Mouse (Mus musculus): Measurements from ENCODE around the gene Slc25a33. TPM values are rescaled to one million over a fixed set of nuclear protein-coding genes. Genes with fewer than 3 reads are reported as not detected.

The Slc25a33 gene
- polyA plus RNA-seq, 1 experiment from 2014 or later: 53.2 TPM

- no peaks in the 10 kb centered on the region for H3K9me3 ChIP-seq (ENCODE audit: low read length)
- no peak for TF ChIP-seq CTCF (IDR thresholded peaks at IDR 0.05; ENCODE audit: low read depth)
- no peak for TF ChIP-seq EP300 (IDR thresholded peaks at IDR 0.05; ENCODE audit: low read depth)
- H3K27me3 ChIP-seq (ENCODE audit: insufficient read depth, low read length): no peaks in the 10 kb centered on the region
- no peaks in the 10 kb centered on the region for H3K36me3 ChIP-seq (replicated peaks; ENCODE audit: insufficient read depth, low read length)
- no peak overlapping the region for H3K27ac ChIP-seq (ENCODE audit: low read depth)
- ATAC-seq (no peak), DNase-seq (no peak)
- no peak overlapping the region for H3K9ac ChIP-seq (replicated peaks)
- H3K4me3 ChIP-seq (ENCODE audit: low read depth, low read length): no peak overlapping the region
- 66% methylated on average over 9 of the region's 9 CpGs for WGBS (ENCODE audit: insufficient replicate concordance)
- H3K4me2 ChIP-seq (ENCODE audit: low read depth, low read length): no peak overlapping the region
- peaks cover 12% of the 10 kb centered on the region for H3K4me1 ChIP-seq (ENCODE audit: insufficient read depth)
These were observed 28.2 kb upstream of the Slc25a33 start for GRCm38 (mm10) chr4:149802269-149802668.

DNA sequence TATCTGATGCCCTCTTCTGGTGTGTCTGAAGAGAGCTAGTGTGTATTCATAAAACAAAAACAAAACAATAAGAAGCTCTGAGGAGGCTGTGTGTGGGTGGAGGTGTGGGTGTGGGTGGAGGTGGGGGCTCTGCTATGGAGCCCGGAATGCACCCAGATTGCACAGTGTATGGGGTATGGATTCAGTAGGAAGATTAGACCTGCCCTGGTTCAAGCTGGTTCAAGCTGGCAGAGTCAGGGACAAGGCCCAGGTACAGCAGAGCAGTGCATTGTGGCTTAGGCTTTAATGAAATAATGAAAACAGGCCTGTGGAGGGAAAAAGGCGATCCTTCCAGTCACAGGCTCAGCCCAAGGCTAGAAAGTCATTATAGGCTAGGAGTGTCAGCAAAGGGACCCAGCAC lies 26.5 kb upstream of the Slc25a33 start:
- Histone ChIP-seq H3K9me3 (ENCODE audit: low read length) (no peaks in the 10 kb centered on the region), H3K36me3 (replicated peaks; ENCODE audit: insufficient read depth, low read length) (no peaks in the 10 kb centered on the region), H3K4me2 (ENCODE audit: low read depth, low read length) (no peak overlapping the region), H3K9ac (replicated peaks) (no peak overlapping the region), H3K27ac (ENCODE audit: low read depth) (peak overlapping the region; percentile 95), H3K4me1 (ENCODE audit: insufficient read depth) (peaks cover 14% of the 10 kb centered on the region), H3K4me3 (ENCODE audit: low read depth, low read length) (no peak overlapping the region), H3K27me3 (ENCODE audit: insufficient read depth, low read length) (no peaks in the 10 kb centered on the region)
- TF ChIP-seq CTCF (IDR thresholded peaks at IDR 0.05; ENCODE audit: low read depth): no peak
- TF ChIP-seq EP300 (IDR thresholded peaks at IDR 0.05; ENCODE audit: low read depth): no peak
- no peak for DNase-seq
- ATAC-seq: no peak
- WGBS (ENCODE audit: insufficient replicate concordance): 76% methylated on average over 2 of the region's 2 CpGs

DNA sequence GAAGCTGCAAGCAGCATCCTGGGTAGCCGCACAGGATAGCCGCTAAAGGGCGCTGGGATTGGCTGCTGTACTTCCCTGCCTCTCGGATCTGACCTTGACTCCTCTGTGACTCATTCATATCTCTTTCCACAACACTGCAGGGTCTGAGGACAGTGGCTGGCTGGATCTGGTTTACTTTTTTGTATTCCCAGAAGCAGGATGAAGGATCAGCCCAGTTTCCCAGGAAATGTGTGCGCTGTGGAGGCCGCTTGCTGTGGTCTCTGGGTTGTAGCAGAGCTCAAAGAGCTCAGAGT lies 26.0 kb upstream of the Slc25a33 start:
- no peak overlapping the region for H3K4me3 ChIP-seq (ENCODE audit: low read depth, low read length)
- peak; percentile 49 for ATAC-seq
- H3K27me3 ChIP-seq (ENCODE audit: insufficient read depth, low read length): no peaks in the 10 kb centered on the region
- no peaks in the 10 kb centered on the region for H3K9me3 ChIP-seq (ENCODE audit: low read length)
- H3K9ac ChIP-seq (replicated peaks): no peak overlapping the region
- no peak for TF ChIP-seq CTCF (IDR thresholded peaks at IDR 0.05; ENCODE audit: low read depth)
- TF ChIP-seq EP300 (IDR thresholded peaks at IDR 0.05; ENCODE audit: low read depth): peak; percentile 70; the same call in 1 of the 2 replicates
- no peaks in the 10 kb centered on the region for H3K36me3 ChIP-seq (replicated peaks; ENCODE audit: insufficient read depth, low read length)
- peaks cover 14% of the 10 kb centered on the region for H3K4me1 ChIP-seq (ENCODE audit: insufficient read depth)
- WGBS (ENCODE audit: insufficient replicate concordance): 55% methylated on average over 6 of the region's 6 CpGs
- peak overlapping the region; percentile 95 for H3K27ac ChIP-seq (ENCODE audit: low read depth)
- DNase-seq: peak; percentile 59
- H3K4me2 ChIP-seq (ENCODE audit: low read depth, low read length): no peak overlapping the region

- ATAC-seq: no peak
- Histone ChIP-seq H3K36me3 (replicated peaks; ENCODE audit: insufficient read depth, low read length) (no peaks in the 10 kb centered on the region), H3K4me3 (ENCODE audit: low read depth, low read length) (no peak overlapping the region), H3K4me1 (ENCODE audit: insufficient read depth) (peaks cover 14% of the 10 kb centered on the region), H3K27ac (ENCODE audit: low read depth) (peak overlapping the region; percentile 95), H3K27me3 (ENCODE audit: insufficient read depth, low read length) (no peaks in the 10 kb centered on the region), H3K9me3 (ENCODE audit: low read length) (no peaks in the 10 kb centered on the region), H3K9ac (replicated peaks) (no peak overlapping the region), H3K4me2 (ENCODE audit: low read depth, low read length) (no peak overlapping the region)
- WGBS (ENCODE audit: insufficient replicate concordance): 67% methylated on average over 16 of the region's 16 CpGs
- no peak for TF ChIP-seq CTCF (IDR thresholded peaks at IDR 0.05; ENCODE audit: low read depth)
- no peak for TF ChIP-seq EP300 (IDR thresholded peaks at IDR 0.05; ENCODE audit: low read depth)
- no peak for DNase-seq
These were observed 25.5 kb upstream of the Slc25a33 start for GRCm38 (mm10) chr4:149799346-149800171.

DNA sequence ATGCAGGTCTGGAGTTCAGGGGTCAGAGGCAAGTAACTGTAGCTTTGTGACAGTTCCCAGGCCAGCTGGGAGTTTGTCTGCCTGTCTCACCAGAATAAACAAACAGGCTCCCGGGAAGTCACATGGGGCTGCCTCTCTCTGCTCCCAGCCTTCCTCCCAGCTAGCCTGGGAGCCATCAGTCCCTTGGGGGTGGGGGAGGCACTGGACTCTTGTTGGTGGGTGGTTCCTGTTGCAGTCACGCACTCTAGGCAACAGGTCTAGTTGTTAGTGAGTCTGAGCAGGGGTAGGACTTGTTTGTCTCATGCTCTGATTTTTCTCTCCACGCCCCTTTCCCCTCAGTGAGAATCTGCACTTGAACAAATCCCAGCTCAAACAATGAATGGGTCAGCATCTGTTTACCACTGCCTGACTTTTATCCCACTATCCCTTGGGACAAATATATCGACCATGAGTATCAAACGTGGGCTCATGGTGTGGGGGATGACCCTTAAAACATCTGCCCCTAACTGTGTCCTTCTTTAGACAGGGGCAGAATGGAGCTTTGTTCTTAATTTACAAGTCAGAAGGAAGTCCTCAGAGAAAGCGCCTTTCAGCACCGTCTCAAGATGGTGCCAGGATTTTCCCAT lies 24.7 kb upstream of the Slc25a33 start:
- Histone ChIP-seq H3K4me3 (ENCODE audit: low read depth, low read length) (no peak overlapping the region), H3K36me3 (replicated peaks; ENCODE audit: insufficient read depth, low read length) (no peaks in the 10 kb centered on the region), H3K27me3 (ENCODE audit: insufficient read depth, low read length) (no peaks in the 10 kb centered on the region), H3K4me1 (ENCODE audit: insufficient read depth) (peaks cover 14% of the 10 kb centered on the region), H3K4me2 (ENCODE audit: low read depth, low read length) (no peak overlapping the region), H3K9ac (replicated peaks) (0 out of 2 replicates have a peak overlapping the region, but pooled peaks have one; percentile 38), H3K27ac (ENCODE audit: low read depth) (peak overlapping the region; percentile 95), H3K9me3 (ENCODE audit: low read length) (no peaks in the 10 kb centered on the region)
- WGBS (ENCODE audit: insufficient replicate concordance): 39% methylated on average over 7 of the region's 7 CpGs
- DNase-seq (peak; percentile 74), ATAC-seq (peak; percentile 84)
- peak; percentile 88 for TF ChIP-seq EP300 (IDR thresholded peaks at IDR 0.05; ENCODE audit: low read depth)
- TF ChIP-seq CTCF (IDR thresholded peaks at IDR 0.05; ENCODE audit: low read depth): no peak

DNA sequence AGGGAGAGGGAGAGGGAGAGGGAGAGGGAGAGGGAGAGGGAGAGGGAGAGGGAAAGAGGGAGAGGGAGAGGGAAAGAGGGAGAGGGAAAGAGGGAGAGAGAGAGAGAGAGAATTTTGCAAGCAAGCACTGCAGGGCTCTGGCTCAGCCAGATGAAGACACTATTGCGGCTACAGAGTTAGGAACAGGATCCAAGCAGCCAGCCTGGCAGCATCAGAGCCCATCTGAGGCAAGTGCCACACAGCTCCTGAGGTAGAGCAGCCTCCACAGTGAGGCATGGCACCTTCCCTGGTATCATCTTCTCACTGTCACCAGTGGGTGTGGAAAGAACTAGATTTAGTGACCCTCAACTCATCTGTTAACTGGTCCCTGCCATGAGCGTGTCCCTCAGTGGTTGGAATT lies 24.0 kb upstream of the Slc25a33 start:
- Histone ChIP-seq H3K4me1 (ENCODE audit: insufficient read depth) (peaks cover 14% of the 10 kb centered on the region), H3K36me3 (replicated peaks; ENCODE audit: insufficient read depth, low read length) (no peaks in the 10 kb centered on the region), H3K27me3 (ENCODE audit: insufficient read depth, low read length) (no peaks in the 10 kb centered on the region), H3K9me3 (ENCODE audit: low read length) (no peaks in the 10 kb centered on the region), H3K4me3 (ENCODE audit: low read depth, low read length) (no peak overlapping the region), H3K27ac (ENCODE audit: low read depth) (peak overlapping the region; percentile 95), H3K4me2 (ENCODE audit: low read depth, low read length) (no peak overlapping the region), H3K9ac (replicated peaks) (peak overlapping the region; percentile 38; the same call in 1 of the 2 replicates)
- no peak for ATAC-seq
- WGBS (ENCODE audit: insufficient replicate concordance): 53% methylated on average over 2 of the region's 2 CpGs
- no peak for DNase-seq
- no peak for TF ChIP-seq EP300 (IDR thresholded peaks at IDR 0.05; ENCODE audit: low read depth)
- TF ChIP-seq CTCF (IDR thresholded peaks at IDR 0.05; ENCODE audit: low read depth): no peak
